Mouse (Mus musculus) left cerebral cortex, adult 8-10 months (tissue): ENCODE measurements around the gene Ptrh1. TPM values are rescaled to one million over a fixed set of nuclear protein-coding genes. Genes with fewer than 3 reads are reported as not detected.

Source experiments
- DNase-seq, 2 experiments: peaks; one replicate each; pipeline ENCODE4 v3.0.0; 2022; ENCODE audit warnings: low spot score in 2 of 2
- total RNA-seq, 4 experiments: library from RNA; stranded (reverse); gene quantifications; 2 replicates each; pipeline ENCODE4 v1.2.4; 2022

Ptrh1 gene
- total RNA-seq, result 1 to 10 TPM; 6.4 to 9.2 (median 7.7) TPM

GRCm38 (mm10) chr2:32775359-32776074 is at the start of gene Ptrh1, which contains the start of gene Ttc16:
Gene Ptrh1, plus strand, starts transcription at chr2:32775786.
Gene Ttc16, minus strand, starts transcription at chr2:32775633.
- DNase-seq, result peak; percentile 96 to 97

- DNase-seq, result peak; percentile 51 to 82
Observed at GRCm38 (mm10) chr2:32727435-32727834, 48.2 kb upstream of the Ptrh1 start.

GRCm38 (mm10) chr2:32728463-32728862 is 47.1 kb upstream of the Ptrh1 start:
- DNase-seq, result no peak

- DNase-seq, result no peak
Observed at GRCm38 (mm10) chr2:32729547-32729946, 46.0 kb upstream of the Ptrh1 start.

- no peak for DNase-seq
Observed at GRCm38 (mm10) chr2:32730854-32731253, 44.7 kb upstream of the Ptrh1 start.

- DNase-seq, result no peak
Observed at GRCm38 (mm10) chr2:32731911-32732310, 43.7 kb upstream of the Ptrh1 start.

- DNase-seq, result no peak
Observed at GRCm38 (mm10) chr2:32732695-32733094, 42.9 kb upstream of the Ptrh1 start.

- no peak for DNase-seq
Observed at GRCm38 (mm10) chr2:32734480-32734879, 41.1 kb upstream of the Ptrh1 start.

GRCm38 (mm10) chr2:32734933-32735332 is 40.7 kb upstream of the Ptrh1 start:
- no peak for DNase-seq

GRCm38 (mm10) chr2:32736306-32736829 is 39.2 kb upstream of the Ptrh1 start:
- no peak for DNase-seq

GRCm38 (mm10) chr2:32737008-32737407 is 38.6 kb upstream of the Ptrh1 start:
- DNase-seq, result no peak

- no peak for DNase-seq
Observed at GRCm38 (mm10) chr2:32739311-32739710, 36.3 kb upstream of the Ptrh1 start.

- no peak for DNase-seq
Observed at GRCm38 (mm10) chr2:32740916-32741272, 34.7 kb upstream of the Ptrh1 start, which contains the start of gene 6330409D20Rik. Gene 6330409D20Rik, minus strand, starts transcription at chr2:32741016.

- DNase-seq, result peak in 1 of 2 experiments; percentile 31
Observed at GRCm38 (mm10) chr2:32741273-32742172, 34.1 kb upstream of the Ptrh1 start.

GRCm38 (mm10) chr2:32742173-32742531 is 33.4 kb upstream of the Ptrh1 start:
- peak; percentile 65 to 85 for DNase-seq

GRCm38 (mm10) chr2:32744272-32744982 is 31.2 kb upstream of the Ptrh1 start:
- no peak for DNase-seq

GRCm38 (mm10) chr2:32749082-32749481 is 26.5 kb upstream of the Ptrh1 start:
- DNase-seq, result no peak

- no peak for DNase-seq
Observed at GRCm38 (mm10) chr2:32750199-32750598, 25.4 kb upstream of the Ptrh1 start.

GRCm38 (mm10) chr2:32750887-32751664 is 24.5 kb upstream of the Ptrh1 start:
- DNase-seq, result no peak

GRCm38 (mm10) chr2:32751665-32752033 is 23.9 kb upstream of the Ptrh1 start:
- no peak for DNase-seq

GRCm38 (mm10) chr2:32752181-32752580 is 23.4 kb upstream of the Ptrh1 start:
- no peak for DNase-seq
